Mouse (Mus musculus) heart, postnatal 0 days (tissue): ENCODE measurements around the gene Zfp622. TPM values are rescaled to one million over a fixed set of nuclear protein-coding genes. Genes with fewer than 3 reads are reported as not detected.

ENCODE experiments used
- ATAC-seq: fragments of 200-750 bp; cut with Nextera tagmentation; 2 replicates; pipeline ENCODE4 v1.8.0; 2017; ENCODE audit warnings: low read depth, moderate number of reproducible peaks, moderate library complexity; ENCODE audit not compliant: insufficient read depth
- DNase-seq: peaks from one replicate; pipeline ENCODE4 v3.0.0-alpha.2; 2016; ENCODE audit warnings: low spot score
- H3K27ac ChIP-seq: fragments of 300-500 bp; sonication (generic); 2 replicates; pipeline ENCODE4 v1.5.1; 2014; ENCODE audit warnings: low read depth, mild to moderate bottlenecking
- H3K27me3 ChIP-seq: fragments of 300-500 bp; sonication (generic); 2 replicates; pipeline ENCODE4 v1.6.1; 2014; ENCODE audit warnings: low read length, mixed read lengths; ENCODE audit not compliant: control insufficient read depth, insufficient read depth
- H3K36me3 ChIP-seq: fragments of 300-500 bp; sonication (generic); replicated peaks from 2 replicates; pipeline ENCODE4 v1.6.1; 2014; ENCODE audit warnings: low read length, mixed read lengths; ENCODE audit not compliant: control insufficient read depth, insufficient read depth
- H3K4me1 ChIP-seq: fragments of 300-500 bp; sonication (generic); 2 replicates; pipeline ENCODE4 v1.6.1; 2014; ENCODE audit warnings: antibody characterized with exemption; ENCODE audit not compliant: control insufficient read depth, insufficient read depth
- H3K4me2 ChIP-seq: fragments of 300-500 bp; sonication (generic); 2 replicates; pipeline ENCODE4 v1.6.1; 2014; ENCODE audit warnings: low read depth, mild to moderate bottlenecking, low read length, moderate library complexity
- H3K4me3 ChIP-seq: fragments of 300-500 bp; sonication (generic); 2 replicates; pipeline ENCODE4 v1.5.1; 2014; ENCODE audit warnings: low read depth, low read length
- H3K9ac ChIP-seq: fragments of 300-500 bp; sonication (generic); replicated peaks from 2 replicates; pipeline ENCODE4 v1.6.1; 2014; ENCODE audit warnings: low read depth, low read length, mixed read lengths
- H3K9me3 ChIP-seq: fragments of 300-500 bp; sonication (generic); replicated peaks from 2 replicates; pipeline ENCODE4 v1.6.1; 2016; ENCODE audit warnings: low read length; ENCODE audit not compliant: control insufficient read depth
- CTCF ChIP-seq: IDR thresholded peaks from 2 replicates; pipeline ENCODE4 v1.5.1; 2016; ENCODE audit warnings: antibody characterized with exemption, control low read depth, low read depth
- EP300 ChIP-seq: IDR thresholded peaks from 2 replicates; pipeline ENCODE4 v1.6.1; 2016; ENCODE audit warnings: antibody characterized with exemption, low read depth
- WGBS: fragments of 180-500 bp; shearing (Covaris S2); extraction: QIAGEN DNeasy Blood & Tissue Kit; methylation state at CpG from one replicate; pipeline ENCODE4 v1.1.7; 2014; 5-methylcytosine and 5-hydroxymethylcytosine counted together
- polyA plus RNA-seq: library from polyadenylated mRNA; unstranded; fragments of >200 nt; fragmentation: Nextera tagmentation; extraction: Ambion mirVana; gene quantifications from 2 replicates; pipeline ENCODE4 v1.2.1, GENCODE M21; 2015
- total RNA-seq: library from RNA; depleted of rRNA; stranded (reverse); fragments of >200 nt; gene quantifications from 2 replicates; pipeline ENCODE4 v1.2.3, GENCODE M21; 2014; ENCODE audit warnings: low replicate concordance; rRNA removed

Zfp622 gene
- total RNA-seq (9.2 and 16.9 TPM in 2 replicates), polyA plus RNA-seq (10.1 and 11.0 TPM in 2 replicates)

GRCm38 (mm10) chr15:25984067-25984733 lies at the start of gene Zfp622:
Gene Zfp622, plus strand, starts transcription at chr15:25984366.
- Histone ChIP-seq H3K4me2 (peak within 1 kb of the TSS; percentile 93), H3K4me1 (peaks cover 15% of the 10 kb centered on the region), H3K36me3 (peaks cover 20% of the 10 kb centered on the region), H3K9ac (peak within 1 kb of the TSS; percentile 98), H3K4me3 (peak within 1 kb of the TSS; percentile 100), H3K9me3 (no peaks in the 10 kb centered on the region), H3K27ac (peak within 1 kb of the TSS; percentile 96), H3K27me3 (no peaks in the 10 kb centered on the region)
- WGBS = under 1% methylated on average over 57 of the region's 57 CpGs
- TF ChIP-seq CTCF = no peak
- TF ChIP-seq EP300 = no peak
- peak; percentile 99 for DNase-seq
- peak; percentile 97 for ATAC-seq

DNA sequence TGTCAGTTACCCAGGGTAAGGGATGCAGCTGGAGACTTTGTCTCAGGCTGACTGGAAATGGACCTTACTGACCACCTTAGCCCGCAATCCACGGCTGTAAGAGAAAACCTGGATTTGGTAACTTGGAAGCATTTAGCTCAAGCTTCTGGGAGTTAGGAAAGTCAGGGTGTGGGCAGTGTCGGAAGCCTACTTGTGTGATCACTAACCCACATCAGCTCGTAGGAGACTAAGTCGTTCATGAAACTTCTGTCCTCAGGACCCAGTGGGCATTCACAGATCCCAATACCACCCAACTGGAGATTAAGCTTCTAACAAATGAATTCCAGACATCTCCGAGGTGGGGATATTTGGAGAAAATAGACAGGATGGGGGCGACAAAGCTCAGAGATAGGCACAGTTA lies 49.8 kb upstream of the Zfp622 start:
- ATAC-seq = no peak
- Histone ChIP-seq H3K36me3 (no peaks in the 10 kb centered on the region), H3K9ac (0 out of 2 replicates have a peak overlapping the region, but pooled peaks have one; percentile 43), H3K9me3 (no peaks in the 10 kb centered on the region), H3K4me2 (no peak overlapping the region), H3K27ac (no peak overlapping the region; the same call in 1 of the 2 replicates), H3K27me3 (no peaks in the 10 kb centered on the region), H3K4me3 (no peak overlapping the region), H3K4me1 (peaks cover 45% of the 10 kb centered on the region)
- 72% methylated on average over 7 of the region's 7 CpGs for WGBS
- TF ChIP-seq EP300 = no peak
- no peak for TF ChIP-seq CTCF
- no peak for DNase-seq

- H3K4me3 ChIP-seq = no peak overlapping the region
- peaks cover 15% of the 10 kb centered on the region for H3K4me1 ChIP-seq
- H3K36me3 ChIP-seq = no peaks in the 10 kb centered on the region
- no peak overlapping the region for H3K9ac ChIP-seq
- no peak for ATAC-seq
- H3K27ac ChIP-seq = no peak overlapping the region
- H3K27me3 ChIP-seq = no peaks in the 10 kb centered on the region
- TF ChIP-seq EP300 (no peak), CTCF (no peak)
- 92% methylated on average over 7 of the region's 7 CpGs for WGBS
- no peaks in the 10 kb centered on the region for H3K9me3 ChIP-seq
- no peak overlapping the region for H3K4me2 ChIP-seq
- DNase-seq = no peak
Observed at GRCm38 (mm10) chr15:25938496-25938895, 45.7 kb upstream of the Zfp622 start.

DNA sequence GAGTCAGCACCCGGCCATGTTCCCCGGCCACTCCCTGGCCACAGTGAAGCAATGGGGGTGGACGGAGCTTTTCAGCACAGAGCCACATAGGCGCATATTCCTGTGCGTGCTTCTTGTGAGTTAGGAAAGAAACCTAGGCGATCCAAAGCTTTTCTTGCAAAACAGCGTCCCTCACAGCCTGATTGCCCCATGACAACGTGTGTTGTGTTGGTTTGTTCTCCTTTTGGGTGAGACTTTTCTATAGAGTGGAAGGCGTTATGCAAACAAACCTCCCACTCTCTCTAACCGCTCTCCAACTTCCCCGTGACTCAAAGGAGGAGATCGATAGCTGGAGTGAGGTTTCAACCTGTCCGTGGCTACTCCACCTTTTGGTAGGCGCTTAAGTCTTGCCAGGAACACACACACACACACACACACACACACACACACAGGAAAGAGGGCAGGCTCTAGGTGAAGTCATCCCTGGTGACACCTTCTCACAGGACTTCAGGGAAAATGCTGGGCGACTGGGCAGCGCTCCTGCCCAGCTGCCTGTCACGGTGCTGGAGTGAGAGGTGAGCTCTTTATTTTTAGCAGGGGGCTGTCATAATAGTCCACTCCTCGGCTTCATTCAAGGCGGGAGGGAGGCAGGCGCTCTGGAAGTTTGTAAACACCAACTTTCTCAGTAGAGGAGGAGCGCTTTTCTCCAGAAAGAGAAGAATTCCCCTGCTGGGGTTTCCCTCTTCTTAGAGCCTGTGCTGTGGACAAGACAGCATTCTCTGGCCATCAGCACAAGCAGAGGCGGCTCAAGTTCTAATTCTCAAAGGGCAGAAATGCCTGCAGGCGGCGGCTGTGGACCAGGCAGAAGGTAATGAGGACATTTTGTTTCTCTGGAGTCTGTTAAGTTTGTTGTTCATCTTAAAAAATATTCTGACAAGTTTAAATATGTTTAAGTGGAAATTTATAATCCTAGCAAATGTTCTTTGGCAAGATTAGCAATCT lies 43.5 kb upstream of the Zfp622 start:
- peak; percentile 10; the same call in 1 of the 2 replicates for TF ChIP-seq CTCF
- TF ChIP-seq EP300 = peak; percentile 74; the same call in 1 of the 2 replicates
- Histone ChIP-seq H3K27ac (peak overlapping the region; percentile 95), H3K4me3 (peak overlapping the region; percentile 63), H3K36me3 (no peaks in the 10 kb centered on the region), H3K9ac (peak overlapping the region; percentile 69), H3K4me1 (peaks cover 4% of the 10 kb centered on the region; the same call in 1 of the 2 replicates), H3K9me3 (no peaks in the 10 kb centered on the region), H3K27me3 (no peaks in the 10 kb centered on the region), H3K4me2 (peak overlapping the region; percentile 65)
- ATAC-seq = peak; percentile 92
- peak; percentile 89 for DNase-seq
- 24% methylated on average over 24 of the region's 24 CpGs for WGBS

DNA sequence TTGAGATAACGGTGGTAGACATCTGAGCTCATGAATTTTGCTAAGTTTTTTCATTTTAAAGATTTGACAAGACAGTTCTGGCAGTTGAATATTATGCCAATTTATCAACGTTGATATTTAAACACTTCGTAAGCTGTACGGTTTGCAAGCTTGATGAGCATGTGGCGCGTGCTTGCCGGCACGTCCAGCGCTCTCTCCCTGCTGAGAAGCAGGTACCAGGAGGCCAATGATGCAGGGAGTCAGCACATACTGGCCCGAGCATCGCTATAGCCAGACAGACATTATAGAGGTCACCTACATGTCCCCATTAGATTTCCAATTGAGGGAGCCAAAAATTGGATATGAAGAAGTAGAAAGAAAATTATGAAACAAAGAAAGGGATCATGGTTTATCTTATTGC lies 42.7 kb upstream of the Zfp622 start:
- 36% methylated on average over 11 of the region's 11 CpGs for WGBS
- H3K9ac ChIP-seq = peak overlapping the region; percentile 69
- H3K4me1 ChIP-seq = peaks cover 6% of the 10 kb centered on the region; the same call in 1 of the 2 replicates
- H3K36me3 ChIP-seq = no peaks in the 10 kb centered on the region
- TF ChIP-seq CTCF (no peak), EP300 (no peak)
- H3K9me3 ChIP-seq = no peaks in the 10 kb centered on the region
- peak overlapping the region; percentile 63 for H3K4me3 ChIP-seq
- H3K27ac ChIP-seq = peak overlapping the region; percentile 95
- H3K27me3 ChIP-seq = no peaks in the 10 kb centered on the region
- no peak for ATAC-seq
- DNase-seq = no peak
- H3K4me2 ChIP-seq = peak overlapping the region; percentile 65
